Mouse (Mus musculus): ENCODE measurements around the gene Eras.
"Not testable (repeated sequence)": the region's sequence is repeated elsewhere in the genome, so short reads cannot be mapped to it uniquely, and the experiment has no call there.

Eras gene

GRCm38 (mm10) chrX:7928270-7928790 lies at the start of gene Eras:
Eras (minus strand) TSS chrX:7928607.
- no peak for DNase-seq (ENCODE audit: low spot score)

GRCm38 (mm10) chrX:7977892-7978291 lies 49.5 kb upstream of the Eras start, which contains the start of gene Gata1:
Gata1 (minus strand) TSS chrX:7978071.
- DNase-seq (ENCODE audit: low spot score): no peak

- DNase-seq (ENCODE audit: low spot score): no peak
These were observed 42.9 kb upstream of the Eras start for GRCm38 (mm10) chrX:7971292-7971691.

GRCm38 (mm10) chrX:7968899-7969298 lies 40.5 kb upstream of the Eras start:
- DNase-seq (ENCODE audit: low spot score): no peak

- no peak for DNase-seq (ENCODE audit: low spot score)
These were observed 39.8 kb upstream of the Eras start for GRCm38 (mm10) chrX:7968226-7968625.

- no peak for DNase-seq (ENCODE audit: low spot score)
These were observed 39.3 kb upstream of the Eras start for GRCm38 (mm10) chrX:7967596-7968201.

GRCm38 (mm10) chrX:7966161-7966560 lies 37.8 kb upstream of the Eras start:
- DNase-seq (ENCODE audit: low spot score): no peak

GRCm38 (mm10) chrX:7963829-7964626 lies 35.6 kb upstream of the Eras start:
- no peak for DNase-seq (ENCODE audit: low spot score)

- no peak for DNase-seq (ENCODE audit: low spot score)
These were observed 30.5 kb upstream of the Eras start for GRCm38 (mm10) chrX:7958868-7959267.

GRCm38 (mm10) chrX:7950091-7950490 lies 21.7 kb upstream of the Eras start:
- no peak for DNase-seq (ENCODE audit: low spot score)

GRCm38 (mm10) chrX:7947900-7948492 lies 19.6 kb upstream of the Eras start:
- peak; percentile 92 for DNase-seq (ENCODE audit: low spot score)

- DNase-seq (ENCODE audit: low spot score): no peak
These were observed 18.9 kb upstream of the Eras start, which contains the start of gene Hdac6 for GRCm38 (mm10) chrX:7947108-7947899. Hdac6 (minus strand) TSS chrX:7947889.

- no peak for DNase-seq (ENCODE audit: low spot score)
These were observed 17.2 kb upstream of the Eras start for GRCm38 (mm10) chrX:7945618-7946017.

- DNase-seq (ENCODE audit: low spot score): no peak
These were observed 9.3 kb upstream of the Eras start for GRCm38 (mm10) chrX:7937667-7938066.

GRCm38 (mm10) chrX:7936874-7937273 lies 8.5 kb upstream of the Eras start:
- DNase-seq (ENCODE audit: low spot score): no peak

- DNase-seq (ENCODE audit: low spot score): no peak
These were observed 1.3 kb downstream of the Eras start for GRCm38 (mm10) chrX:7927116-7927515.

- DNase-seq (ENCODE audit: low spot score): no peak
These were observed 2.1 kb downstream of the Eras start for GRCm38 (mm10) chrX:7926266-7926665.

GRCm38 (mm10) chrX:7922032-7922431 lies 6.4 kb downstream of the Eras start:
- no peak for DNase-seq (ENCODE audit: low spot score)

GRCm38 (mm10) chrX:7919601-7920383 lies 8.6 kb downstream of the Eras start, which contains the start of gene Pcsk1n:
Pcsk1n (plus strand) TSS chrX:7919822.
- DNase-seq (ENCODE audit: low spot score): peak; percentile 25

- DNase-seq (ENCODE audit: low spot score): not testable (repeated sequence)
These were observed 10.4 kb downstream of the Eras start for GRCm38 (mm10) chrX:7917960-7918359.

GRCm38 (mm10) chrX:7915669-7916068 lies 12.7 kb downstream of the Eras start:
- DNase-seq (ENCODE audit: low spot score): peak; percentile 22
